Mouse (Mus musculus): Measurements from ENCODE around the gene Gbf1. TPM values are rescaled to one million over a fixed set of nuclear protein-coding genes. Genes with fewer than 3 reads are reported as not detected.
"Not testable (repeated sequence)": the region's sequence is repeated elsewhere in the genome, so short reads cannot be mapped to it uniquely, and the experiment has no call there.

Gene Gbf1
- polyA plus RNA-seq, 1 experiment from 2014 or later, result 65.1 TPM

DNA sequence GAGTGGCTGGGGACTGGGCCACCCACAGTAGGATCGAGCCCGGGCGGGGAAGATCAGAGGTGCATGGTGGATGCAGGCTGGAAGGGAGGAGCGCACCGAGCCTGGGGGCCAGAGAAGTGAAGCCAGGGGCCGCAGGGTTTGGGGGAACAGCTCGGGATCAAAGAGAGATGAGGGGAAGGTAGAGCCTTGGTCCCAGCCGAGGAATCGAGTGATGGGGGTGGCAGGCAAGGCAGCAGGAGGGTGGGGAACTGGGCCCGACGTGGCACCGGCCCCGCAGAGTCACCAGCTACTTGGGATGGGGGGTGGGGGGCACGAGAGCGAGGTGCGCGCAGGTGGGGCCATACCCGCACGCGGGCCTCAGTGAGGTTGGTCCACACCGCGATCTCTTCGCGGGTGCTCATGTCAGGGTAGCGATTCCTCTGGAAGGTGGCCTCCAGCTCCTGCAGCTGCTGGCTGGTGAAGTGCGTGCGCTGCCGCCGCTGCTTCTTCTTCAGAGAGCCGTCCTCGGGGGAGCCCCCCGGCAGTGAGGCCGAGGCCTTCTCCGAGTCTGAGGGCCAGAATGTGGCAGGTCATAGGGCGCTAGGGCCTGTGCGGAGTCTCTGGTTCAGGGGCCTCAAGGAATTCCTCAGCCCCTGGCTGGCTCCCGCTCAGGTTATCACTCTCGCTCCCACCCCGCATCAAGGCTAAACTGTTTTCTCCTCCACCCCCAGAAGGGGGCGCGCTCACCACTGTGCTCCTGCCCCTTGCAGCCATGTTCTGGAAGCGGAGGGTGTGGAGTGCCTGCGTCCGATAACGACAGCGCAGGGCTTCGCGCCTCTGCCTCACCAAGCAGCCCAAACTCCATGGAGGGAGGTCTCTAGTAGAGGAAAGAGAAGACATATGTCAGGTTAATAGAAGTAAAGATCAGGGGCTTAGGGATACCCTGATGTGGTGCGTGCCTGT is 15.4 kb upstream of the Gbf1 start:
- H3K36me3 ChIP-seq (ENCODE audit: control insufficient read depth, insufficient read depth), result no peaks in the 10 kb centered on the region
- no peak; the same call in 1 of the 2 replicates for ATAC-seq
- peaks cover 23% of the 10 kb centered on the region for H3K4me1 ChIP-seq (replicated peaks; ENCODE audit: control insufficient read depth, insufficient read depth, low read length)
- peak overlapping the region; percentile 99 for H3K4me2 ChIP-seq (ENCODE audit: low read length)
- WGBS, result 2% methylated on average over 49 of the region's 49 CpGs
- H3K4me3 ChIP-seq (replicated peaks; ENCODE audit: low read length), result peak overlapping the region; percentile 56
- peak overlapping the region; percentile 58 for H3K9ac ChIP-seq (replicated peaks; ENCODE audit: low read depth, low read length)
- no peak overlapping the region for H3K27ac ChIP-seq (ENCODE audit: low read length)
- no peaks in the 10 kb centered on the region for H3K9me3 ChIP-seq (ENCODE audit: control insufficient read depth, low read length)
- H3K27me3 ChIP-seq (replicated peaks; ENCODE audit: control insufficient read depth, insufficient read depth, low read length), result peaks cover 60% of the 10 kb centered on the region

- no peak overlapping the region for H3K4me2 ChIP-seq (ENCODE audit: low read length)
- peaks cover 44% of the 10 kb centered on the region for H3K27me3 ChIP-seq (replicated peaks; ENCODE audit: control insufficient read depth, insufficient read depth, low read length)
- H3K27ac ChIP-seq (ENCODE audit: low read length), result no peak overlapping the region
- no peaks in the 10 kb centered on the region for H3K9me3 ChIP-seq (ENCODE audit: control insufficient read depth, low read length)
- peaks cover 20% of the 10 kb centered on the region for H3K4me1 ChIP-seq (replicated peaks; ENCODE audit: control insufficient read depth, insufficient read depth, low read length)
- no peak overlapping the region for H3K9ac ChIP-seq (replicated peaks; ENCODE audit: low read depth, low read length)
- 55% methylated on average over 2 of the region's 2 CpGs for WGBS
- ATAC-seq, result no peak
- H3K36me3 ChIP-seq (ENCODE audit: control insufficient read depth, insufficient read depth), result no peaks in the 10 kb centered on the region
- no peak overlapping the region for H3K4me3 ChIP-seq (replicated peaks; ENCODE audit: low read length)
Measured at GRCm38 (mm10) chr19:46140324-46140723, 12.0 kb upstream of the Gbf1 start.

DNA sequence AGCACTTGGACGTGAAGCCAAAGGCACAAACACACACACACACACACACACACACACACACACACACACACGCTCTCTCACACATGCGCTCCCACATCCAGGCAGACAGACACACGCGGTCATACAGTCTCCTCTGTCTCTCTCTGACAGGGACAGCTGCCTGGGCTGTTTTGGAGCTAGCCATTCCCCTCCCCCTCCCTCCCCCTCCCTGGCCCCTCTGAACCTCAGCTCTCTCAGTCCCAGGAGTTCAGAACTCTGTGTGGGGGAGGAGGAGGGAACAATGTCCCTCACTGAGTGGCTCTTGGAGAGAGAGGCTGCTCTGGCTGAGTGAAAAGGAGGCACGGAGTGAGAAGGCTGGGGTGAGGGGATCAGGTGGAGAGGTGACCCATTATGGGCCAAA is 11.2 kb upstream of the Gbf1 start:
- peaks cover 50% of the 10 kb centered on the region for H3K27me3 ChIP-seq (replicated peaks; ENCODE audit: control insufficient read depth, insufficient read depth, low read length)

GRCm38 (mm10) chr19:46147511-46148371 is 4.6 kb upstream of the Gbf1 start, which contains the start of gene Pitx3:
Gene Pitx3, minus strand, starts transcription at chr19:46148326.
- Histone ChIP-seq H3K9me3 (ENCODE audit: control insufficient read depth, low read length) (no peaks in the 10 kb centered on the region), H3K27me3 (replicated peaks; ENCODE audit: control insufficient read depth, insufficient read depth, low read length) (peaks cover 58% of the 10 kb centered on the region), H3K36me3 (ENCODE audit: control insufficient read depth, insufficient read depth) (no peaks in the 10 kb centered on the region), H3K9ac (replicated peaks; ENCODE audit: low read depth, low read length) (0 out of 2 replicates have a peak within 1 kb of the TSS, but pooled peaks have one; percentile 14), H3K4me1 (replicated peaks; ENCODE audit: control insufficient read depth, insufficient read depth, low read length) (peaks cover 18% of the 10 kb centered on the region), H3K4me2 (ENCODE audit: low read length) (peak within 1 kb of the TSS; percentile 65), H3K27ac (ENCODE audit: low read length) (no peak within 1 kb of the TSS), H3K4me3 (replicated peaks; ENCODE audit: low read length) (peak within 1 kb of the TSS; percentile 45)
- no peak for ATAC-seq
- WGBS, result under 1% methylated on average over 47 of the region's 47 CpGs

More for the DNA sequence above, 11.2 kb upstream of the Gbf1 start:
- no peak for ATAC-seq
- WGBS, result 13% methylated on average over 6 of the region's 6 CpGs
- Histone ChIP-seq H3K9ac (replicated peaks; ENCODE audit: low read depth, low read length) (no peak overlapping the region), H3K36me3 (ENCODE audit: control insufficient read depth, insufficient read depth) (no peaks in the 10 kb centered on the region), H3K9me3 (ENCODE audit: control insufficient read depth, low read length) (no peaks in the 10 kb centered on the region), H3K27ac (ENCODE audit: low read length) (no peak overlapping the region), H3K4me2 (ENCODE audit: low read length) (no peak overlapping the region), H3K4me1 (replicated peaks; ENCODE audit: control insufficient read depth, insufficient read depth, low read length) (peaks cover 12% of the 10 kb centered on the region), H3K4me3 (replicated peaks; ENCODE audit: low read length) (no peak overlapping the region)

- WGBS, result 0% methylated on average over 26 of the region's 27 CpGs
- peak overlapping the region; percentile 65 for H3K4me2 ChIP-seq (ENCODE audit: low read length)
- 0 out of 2 replicates have a peak overlapping the region, but pooled peaks have one; percentile 14 for H3K9ac ChIP-seq (replicated peaks; ENCODE audit: low read depth, low read length)
- H3K27me3 ChIP-seq (replicated peaks; ENCODE audit: control insufficient read depth, insufficient read depth, low read length), result peaks cover 55% of the 10 kb centered on the region
- no peak for ATAC-seq
- no peak overlapping the region for H3K27ac ChIP-seq (ENCODE audit: low read length)
- H3K9me3 ChIP-seq (ENCODE audit: control insufficient read depth, low read length), result no peaks in the 10 kb centered on the region
- H3K4me3 ChIP-seq (replicated peaks; ENCODE audit: low read length), result peak overlapping the region; percentile 45
- no peaks in the 10 kb centered on the region for H3K36me3 ChIP-seq (ENCODE audit: control insufficient read depth, insufficient read depth)
- peaks cover 23% of the 10 kb centered on the region for H3K4me1 ChIP-seq (replicated peaks; ENCODE audit: control insufficient read depth, insufficient read depth, low read length)
Measured at GRCm38 (mm10) chr19:46148372-46148760, 3.9 kb upstream of the Gbf1 start.

DNA sequence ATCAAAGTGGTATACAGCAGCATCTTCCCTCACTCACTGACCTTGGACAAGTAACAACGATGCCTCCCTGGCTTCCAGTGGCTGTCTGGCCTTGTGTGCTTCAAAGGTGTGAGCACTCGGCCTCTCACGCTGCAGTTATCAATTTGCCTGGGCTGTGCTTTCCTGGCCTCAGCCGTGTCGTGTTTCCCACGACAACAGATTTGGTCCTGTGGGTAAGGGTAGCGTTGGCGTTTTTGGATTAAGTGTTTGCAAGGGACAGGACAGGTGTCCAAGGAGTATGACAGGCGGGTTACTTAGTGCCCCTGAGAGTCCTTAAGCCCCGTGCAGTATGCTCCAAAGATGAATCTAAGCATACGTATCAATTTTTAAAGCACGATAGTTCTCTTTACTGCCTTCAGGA is 3.2 kb upstream of the Gbf1 start:
- H3K4me3 ChIP-seq (replicated peaks; ENCODE audit: low read length), result no peak overlapping the region
- WGBS, result 25% methylated on average over 12 of the region's 12 CpGs
- peaks cover 55% of the 10 kb centered on the region for H3K27me3 ChIP-seq (replicated peaks; ENCODE audit: control insufficient read depth, insufficient read depth, low read length)
- no peaks in the 10 kb centered on the region for H3K36me3 ChIP-seq (ENCODE audit: control insufficient read depth, insufficient read depth)
- H3K9me3 ChIP-seq (ENCODE audit: control insufficient read depth, low read length), result no peaks in the 10 kb centered on the region
- H3K9ac ChIP-seq (replicated peaks; ENCODE audit: low read depth, low read length), result no peak overlapping the region
- no peak overlapping the region for H3K4me2 ChIP-seq (ENCODE audit: low read length)
- no peak for ATAC-seq
- H3K4me1 ChIP-seq (replicated peaks; ENCODE audit: control insufficient read depth, insufficient read depth, low read length), result peaks cover 31% of the 10 kb centered on the region
- H3K27ac ChIP-seq (ENCODE audit: low read length), result no peak overlapping the region

DNA sequence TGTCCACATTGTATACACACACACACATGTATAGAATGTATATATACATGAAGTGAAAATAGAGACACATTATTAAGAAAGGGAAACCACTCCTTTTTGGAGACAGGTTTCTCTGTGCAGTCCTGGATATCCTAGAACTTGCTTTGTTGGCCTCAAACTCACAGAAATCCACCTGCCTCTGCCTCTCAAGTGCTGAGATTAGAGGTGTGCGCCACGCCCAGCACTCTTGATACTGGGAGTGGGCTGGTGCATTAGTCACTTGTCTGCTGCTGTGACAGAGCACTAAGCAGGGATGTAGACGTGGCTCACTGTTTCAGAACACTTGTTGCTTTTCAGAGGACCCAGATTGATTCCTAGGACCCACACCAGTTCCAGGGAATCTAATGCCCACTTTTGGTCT is 13.6 kb downstream of the Gbf1 start:
- Histone ChIP-seq H3K27me3 (replicated peaks; ENCODE audit: control insufficient read depth, insufficient read depth, low read length) (no peaks in the 10 kb centered on the region), H3K9ac (replicated peaks; ENCODE audit: low read depth, low read length) (no peak overlapping the region), H3K9me3 (ENCODE audit: control insufficient read depth, low read length) (no peaks in the 10 kb centered on the region), H3K4me1 (replicated peaks; ENCODE audit: control insufficient read depth, insufficient read depth, low read length) (no peaks in the 10 kb centered on the region), H3K4me2 (ENCODE audit: low read length) (no peak overlapping the region), H3K36me3 (ENCODE audit: control insufficient read depth, insufficient read depth) (peaks cover 8% of the 10 kb centered on the region), H3K27ac (ENCODE audit: low read length) (no peak overlapping the region), H3K4me3 (replicated peaks; ENCODE audit: low read length) (no peak overlapping the region)
- no peak for ATAC-seq
- 95% methylated on average over 3 of the region's 3 CpGs for WGBS

DNA sequence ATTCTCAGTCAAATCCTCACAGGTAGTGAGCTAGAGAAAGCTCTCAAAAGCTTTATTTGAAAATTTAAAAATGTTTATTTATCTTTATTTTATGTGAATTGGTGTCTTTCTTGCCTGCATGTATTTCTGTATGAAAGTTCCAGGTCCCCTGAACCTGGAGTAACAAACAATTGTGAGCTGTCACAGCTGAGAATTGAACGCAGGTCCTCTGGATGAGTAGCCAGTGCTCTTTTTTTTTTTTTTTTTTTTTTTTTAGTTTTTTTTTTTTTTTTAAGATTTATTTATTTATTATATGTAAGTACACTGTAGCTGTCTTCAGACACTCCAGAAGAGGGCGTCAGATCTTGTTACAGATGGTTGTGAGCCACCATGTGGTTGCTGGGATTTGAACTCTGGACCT is 14.9 kb downstream of the Gbf1 start:
- not testable (repeated sequence) for H3K27me3 ChIP-seq (replicated peaks; ENCODE audit: control insufficient read depth, insufficient read depth, low read length); H3K9me3 ChIP-seq (ENCODE audit: control insufficient read depth, low read length); H3K27ac ChIP-seq (ENCODE audit: low read length); H3K9ac ChIP-seq (replicated peaks; ENCODE audit: low read depth, low read length); H3K4me3 ChIP-seq (replicated peaks; ENCODE audit: low read length); H3K4me2 ChIP-seq (ENCODE audit: low read length); ATAC-seq; H3K4me1 ChIP-seq (replicated peaks; ENCODE audit: control insufficient read depth, insufficient read depth, low read length)
- H3K36me3 ChIP-seq (ENCODE audit: control insufficient read depth, insufficient read depth), result peaks cover 16% of the 10 kb centered on the region
- WGBS, result 100% methylated on average over 1 of the region's 2 CpGs

DNA sequence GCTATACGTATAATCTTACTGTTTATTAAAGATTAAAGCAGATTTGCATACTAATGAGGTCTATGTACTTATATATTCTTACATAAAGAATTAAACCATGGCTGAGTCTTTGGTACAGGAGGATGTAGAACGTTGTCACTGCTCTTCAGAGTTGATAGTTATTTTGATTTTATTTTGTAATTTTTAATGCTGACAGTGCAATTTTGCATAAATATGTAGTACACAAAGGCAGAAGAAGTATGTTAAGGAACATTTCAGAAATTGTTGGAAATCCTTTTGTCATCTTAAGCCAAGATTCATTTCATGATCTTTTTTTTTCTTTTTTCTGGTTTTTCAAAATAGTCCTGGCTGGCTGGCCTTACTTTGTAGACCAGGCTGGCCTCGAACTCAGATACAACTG is 17.1 kb downstream of the Gbf1 start:
- no peak for ATAC-seq
- Histone ChIP-seq H3K4me1 (replicated peaks; ENCODE audit: control insufficient read depth, insufficient read depth, low read length) (no peaks in the 10 kb centered on the region), H3K36me3 (ENCODE audit: control insufficient read depth, insufficient read depth) (peaks cover 11% of the 10 kb centered on the region), H3K9me3 (ENCODE audit: control insufficient read depth, low read length) (no peaks in the 10 kb centered on the region), H3K27ac (ENCODE audit: low read length) (no peak overlapping the region), H3K9ac (replicated peaks; ENCODE audit: low read depth, low read length) (no peak overlapping the region), H3K4me2 (ENCODE audit: low read length) (no peak overlapping the region), H3K27me3 (replicated peaks; ENCODE audit: control insufficient read depth, insufficient read depth, low read length) (no peaks in the 10 kb centered on the region), H3K4me3 (replicated peaks; ENCODE audit: low read length) (no peak overlapping the region)
- 77% methylated on average over 3 of the region's 3 CpGs for WGBS

All from forebrain, embryonic 16.5 days (tissue).